Mouse (Mus musculus) ovary, postnatal 14 days (tissue): ENCODE data around the gene Trim9.

ENCODE experiments used
- DNase-seq: peaks from one replicate; pipeline ENCODE4 v3.0.0; 2022; ENCODE audit warnings: low spot score

Trim9 gene

DNA sequence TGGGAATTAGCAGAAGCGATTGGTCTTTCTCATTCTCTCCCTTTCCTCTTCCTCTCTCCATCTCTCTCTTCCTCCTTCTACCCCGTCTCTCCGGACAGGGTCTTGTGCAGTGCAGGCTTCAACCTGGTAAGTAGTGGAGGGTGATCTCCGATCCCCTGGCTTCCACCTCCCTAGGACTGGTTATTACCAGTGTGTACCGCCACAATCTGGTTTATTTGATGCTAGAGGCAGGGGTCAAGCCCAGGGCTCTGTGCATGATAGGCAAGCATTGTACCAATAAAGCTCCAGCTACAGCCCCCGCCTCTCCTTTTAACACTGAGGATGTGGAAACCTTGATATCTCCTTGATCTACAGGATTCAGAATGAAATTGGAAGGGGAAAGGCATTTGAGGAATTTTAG, 133.8 kb downstream of the Trim9 start:
- no peak for DNase-seq

- no peak for DNase-seq
Observed at GRCm38 (mm10) chr12:70212501-70212900, 134.9 kb downstream of the Trim9 start.

GRCm38 (mm10) chr12:70208214-70208613, 139.2 kb downstream of the Trim9 start:
- no peak for DNase-seq

DNA sequence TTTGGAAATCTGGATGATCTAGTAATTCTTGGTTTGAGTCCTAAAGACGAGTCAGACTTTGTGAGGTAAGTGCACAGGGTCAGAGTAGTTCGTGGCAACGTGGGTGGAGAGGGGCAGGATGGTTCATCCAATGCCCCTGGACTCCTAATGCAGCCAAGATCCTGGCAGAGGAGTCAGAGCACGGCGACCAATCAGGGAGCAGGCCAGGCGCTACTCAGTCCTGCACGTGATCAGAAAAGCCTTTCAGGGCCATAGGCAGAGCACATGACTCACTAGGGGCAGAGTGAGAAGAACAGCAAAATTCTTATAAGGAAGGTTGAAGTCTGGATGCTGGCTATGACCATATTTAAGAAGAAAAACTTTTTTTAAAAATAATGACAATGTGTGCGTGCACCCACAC, 143.0 kb downstream of the Trim9 start:
- no peak for DNase-seq

DNA sequence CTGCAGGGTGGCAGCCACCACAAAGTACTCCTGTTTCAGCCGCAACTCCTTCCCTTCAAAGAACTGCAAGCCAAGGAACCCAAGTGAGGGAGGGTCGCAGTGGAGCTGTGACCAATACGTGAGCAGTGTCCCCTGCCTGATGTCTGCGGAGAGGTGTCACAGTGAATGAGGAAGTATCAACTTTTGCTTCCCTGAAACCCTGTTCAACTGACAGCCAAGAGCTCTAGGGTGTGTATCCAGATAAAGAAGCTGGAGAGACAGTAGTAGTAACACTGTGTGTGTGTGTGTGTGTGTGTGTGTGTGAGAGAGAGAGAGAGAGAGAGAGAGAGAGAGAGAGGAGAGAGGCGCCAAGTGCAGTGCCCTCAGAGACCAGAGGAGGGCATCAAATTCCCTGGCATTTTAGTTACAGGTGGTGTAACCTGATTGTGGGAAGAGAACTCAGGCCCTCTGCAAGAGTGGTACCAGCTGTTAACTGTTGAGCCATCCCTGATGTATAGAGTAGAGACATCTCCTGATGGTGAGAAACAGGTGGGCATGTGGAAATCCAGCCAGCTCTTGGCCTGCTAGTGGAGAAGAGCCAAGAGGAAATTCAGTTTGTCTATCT, 145.4 kb downstream of the Trim9 start:
- no peak for DNase-seq

GRCm38 (mm10) chr12:70196341-70196740, 151.1 kb downstream of the Trim9 start:
- no peak for DNase-seq

GRCm38 (mm10) chr12:70195426-70195825, 152.0 kb downstream of the Trim9 start:
- DNase-seq = no peak
